Mouse (Mus musculus) lung, postnatal 0 days (tissue): ENCODE results near the gene Dtnbp1. TPM values are rescaled to one million over a fixed set of nuclear protein-coding genes. Genes with fewer than 3 reads are reported as not detected.

Source experiments
- ATAC-seq: fragments of 200-750 bp; cut with Nextera tagmentation; 2 replicates; pipeline ENCODE4 v1.8.0; 2017; ENCODE audit warnings: moderate library complexity
- DNase-seq: peaks from one replicate; pipeline ENCODE4 v3.0.0-alpha.2; 2016; ENCODE audit warnings: low spot score
- H3K27ac ChIP-seq: fragments of 300-500 bp; sonication (generic); 2 replicates; pipeline ENCODE4 v1.5.1; 2014; ENCODE audit warnings: antibody characterized with exemption, mild to moderate bottlenecking, low read length, mixed read lengths
- H3K27me3 ChIP-seq: fragments of 300-500 bp; sonication (generic); replicated peaks from 2 replicates; pipeline ENCODE4 v1.6.1; 2014; ENCODE audit warnings: low read length, mixed read lengths; ENCODE audit not compliant: insufficient read depth
- H3K36me3 ChIP-seq: fragments of 300-500 bp; sonication (generic); 2 replicates; pipeline ENCODE4 v1.6.1; 2014; ENCODE audit warnings: low read length, mixed read lengths; ENCODE audit not compliant: insufficient read depth
- H3K4me1 ChIP-seq: fragments of 300-500 bp; sonication (generic); 2 replicates; pipeline ENCODE4 v1.6.1; 2014; ENCODE audit warnings: antibody characterized with exemption, low read depth, low read length, mixed read lengths; ENCODE audit not compliant: insufficient read depth
- H3K4me2 ChIP-seq: fragments of 300-500 bp; sonication (generic); replicated peaks from 2 replicates; pipeline ENCODE4 v1.6.1; 2014; ENCODE audit warnings: low read depth, mild to moderate bottlenecking, low read length, moderate library complexity, mixed read lengths
- H3K4me3 ChIP-seq: fragments of 300-500 bp; sonication (generic); 2 replicates; pipeline ENCODE4 v1.5.1; 2014; ENCODE audit warnings: low read depth, low read length
- H3K9ac ChIP-seq: fragments of 300-500 bp; sonication (generic); replicated peaks from 2 replicates; pipeline ENCODE4 v1.6.1; 2014; ENCODE audit warnings: low read depth, mild to moderate bottlenecking
- H3K9me3 ChIP-seq: fragments of 300-500 bp; sonication (generic); 2 replicates; pipeline ENCODE4 v1.6.1; 2016; ENCODE audit warnings: low read length, mixed read lengths
- CTCF ChIP-seq: IDR thresholded peaks from 2 replicates; pipeline ENCODE4 v1.5.1; 2016; ENCODE audit warnings: antibody characterized with exemption, mild to moderate bottlenecking
- EP300 ChIP-seq: IDR thresholded peaks from 2 replicates; pipeline ENCODE4 v1.6.1; 2016; ENCODE audit warnings: antibody characterized with exemption, mild to moderate bottlenecking, control low read depth
- WGBS: fragments of 180-500 bp; shearing (Covaris S2); extraction: QIAGEN DNeasy Blood & Tissue Kit; methylation state at CpG from one replicate; pipeline ENCODE4 v1.1.7; 2014; 5-methylcytosine and 5-hydroxymethylcytosine counted together
- polyA plus RNA-seq: library from polyadenylated mRNA; unstranded; fragments of >200 nt; fragmentation: Nextera tagmentation; extraction: Ambion mirVana; gene quantifications from 2 replicates; pipeline ENCODE4 v1.2.1, GENCODE M21; 2015

The Dtnbp1 gene
- polyA plus RNA-seq, 1 experiment from 2014 or later, result 60.0 TPM

DNA sequence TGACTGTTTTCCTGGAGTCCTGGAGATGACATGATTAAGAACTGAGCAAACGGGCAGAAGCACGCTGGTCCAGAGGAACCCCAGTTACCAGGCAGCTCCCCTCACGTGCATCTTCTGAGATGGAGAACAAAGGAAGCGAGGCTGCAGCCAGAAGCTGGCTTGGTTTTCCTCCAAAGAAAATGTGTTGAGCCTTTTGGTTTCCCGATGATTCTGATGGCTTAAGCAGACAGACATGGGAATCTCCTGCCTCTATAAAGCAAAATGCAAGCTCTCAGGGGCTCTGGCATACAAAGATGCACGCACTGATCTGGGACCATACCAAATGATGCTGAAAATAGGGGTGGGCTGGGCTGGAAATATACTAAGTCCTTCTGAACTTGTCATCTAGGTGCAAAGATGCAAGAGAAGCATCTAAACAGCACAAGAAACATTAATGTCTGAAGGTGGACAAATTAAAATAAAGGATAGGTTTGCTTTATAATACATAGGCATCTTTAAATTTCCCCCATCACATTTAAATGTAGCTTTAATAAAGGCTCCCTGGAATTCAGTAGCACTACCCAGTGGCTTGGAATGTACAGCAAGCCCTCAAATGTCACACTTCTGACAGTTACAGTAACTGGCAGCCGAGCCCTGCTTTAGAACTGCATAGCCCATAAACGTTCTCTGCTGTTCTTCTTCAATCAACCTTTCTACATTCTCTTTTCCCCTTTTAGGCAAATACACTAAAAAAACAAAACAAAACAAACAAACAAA, 54.9 kb downstream of the Dtnbp1 start:
- Histone ChIP-seq H3K4me1 (no peaks in the 10 kb centered on the region), H3K9me3 (no peaks in the 10 kb centered on the region), H3K4me3 (no peak overlapping the region), H3K9ac (no peak overlapping the region), H3K4me2 (no peak overlapping the region), H3K36me3 (no peaks in the 10 kb centered on the region), H3K27me3 (no peaks in the 10 kb centered on the region), H3K27ac (no peak overlapping the region)
- ATAC-seq (no peak), DNase-seq (no peak)
- WGBS, result 55% methylated on average over 8 of the region's 8 CpGs
- no peak for TF ChIP-seq CTCF
- TF ChIP-seq EP300, result no peak

DNA sequence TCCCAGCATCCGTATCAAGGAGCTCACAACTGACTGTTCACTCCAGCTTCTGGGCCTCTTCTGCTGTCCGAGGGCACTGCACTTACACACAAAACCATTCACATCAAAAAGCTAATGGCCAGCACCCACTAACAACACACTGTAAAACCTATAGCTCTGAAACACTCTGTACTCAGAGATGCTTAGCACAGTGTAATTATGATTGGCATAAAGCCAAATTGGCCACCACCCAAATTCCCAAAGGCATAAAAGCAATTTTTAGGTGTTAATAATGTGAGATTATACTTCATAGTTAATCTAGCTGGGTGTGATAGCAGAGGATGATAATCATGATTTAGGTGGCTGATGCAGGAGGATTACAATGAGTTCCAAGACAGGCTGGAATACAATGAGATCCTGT, 58.3 kb downstream of the Dtnbp1 start:
- Histone ChIP-seq H3K27me3 (no peaks in the 10 kb centered on the region), H3K9me3 (no peaks in the 10 kb centered on the region), H3K27ac (no peak overlapping the region), H3K36me3 (no peaks in the 10 kb centered on the region), H3K9ac (no peak overlapping the region), H3K4me2 (no peak overlapping the region), H3K4me1 (no peaks in the 10 kb centered on the region; the same call in 1 of the 2 replicates), H3K4me3 (no peak overlapping the region)
- 46% methylated on average over 2 of the region's 2 CpGs for WGBS
- TF ChIP-seq EP300 (no peak), CTCF (no peak)
- DNase-seq (no peak), ATAC-seq (no peak)

DNA sequence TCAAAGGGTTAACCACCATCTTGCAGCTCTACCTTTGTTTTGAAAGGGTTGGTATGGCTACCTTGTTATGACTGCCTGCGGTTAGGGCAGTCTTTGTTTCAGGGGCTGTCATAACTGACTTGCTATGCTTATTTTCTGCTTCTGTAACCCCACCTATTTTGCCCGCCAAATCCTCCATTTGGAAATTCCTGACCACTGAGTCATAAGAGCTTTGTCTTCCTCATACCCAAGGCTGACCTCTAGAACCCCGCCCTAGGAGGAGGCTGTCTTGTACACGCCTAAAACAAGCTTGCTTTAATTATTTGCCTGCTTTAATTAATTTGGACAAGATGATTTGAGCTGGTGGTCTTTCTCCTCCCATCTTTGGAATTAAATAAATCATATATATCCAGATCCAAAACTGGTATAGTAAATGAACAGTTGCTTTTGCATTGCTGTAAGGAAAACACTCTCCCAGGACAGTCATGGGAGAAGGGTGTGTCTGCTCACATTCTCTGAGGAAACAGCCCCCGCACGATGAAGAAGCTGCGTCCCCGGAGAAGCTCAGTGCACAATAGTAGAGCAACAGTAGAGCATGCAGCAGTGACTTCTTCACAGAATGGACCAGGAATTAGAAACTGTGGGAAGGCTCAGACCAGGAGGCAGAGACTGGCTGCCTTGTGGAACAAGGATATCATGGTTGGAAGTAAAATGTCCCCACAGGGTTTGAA, 62.5 kb downstream of the Dtnbp1 start:
- Histone ChIP-seq H3K4me2 (no peak overlapping the region), H3K4me3 (no peak overlapping the region), H3K9me3 (no peaks in the 10 kb centered on the region), H3K9ac (no peak overlapping the region), H3K27me3 (no peaks in the 10 kb centered on the region), H3K36me3 (no peaks in the 10 kb centered on the region), H3K4me1 (no peaks in the 10 kb centered on the region; the same call in 1 of the 2 replicates), H3K27ac (no peak overlapping the region; the same call in 1 of the 2 replicates)
- DNase-seq, result peak; percentile 75
- peak; percentile 67 for TF ChIP-seq EP300
- no peak for TF ChIP-seq CTCF
- 56% methylated on average over 8 of the region's 8 CpGs for WGBS
- ATAC-seq, result peak; percentile 84

DNA sequence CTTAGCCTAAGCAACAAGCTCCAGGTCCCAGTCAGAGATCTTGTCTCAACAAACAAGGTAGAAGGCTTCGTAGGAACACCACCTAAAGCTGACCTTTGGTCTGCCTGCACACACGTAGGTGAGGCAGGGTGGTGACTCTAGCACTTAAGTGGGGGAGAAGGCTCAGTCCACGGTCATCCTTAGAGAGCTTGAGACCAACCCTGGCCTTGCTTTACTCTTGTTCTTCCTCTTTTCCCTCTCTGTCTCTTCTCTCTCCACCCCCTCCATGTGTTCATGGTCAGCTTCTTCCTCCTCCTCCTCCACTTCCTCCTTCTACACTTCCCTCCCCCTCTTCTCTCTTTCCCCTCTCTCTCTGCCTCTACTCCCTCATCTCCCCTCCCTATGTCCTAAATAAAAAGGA, 64.3 kb downstream of the Dtnbp1 start:
- H3K27me3 ChIP-seq, result no peaks in the 10 kb centered on the region
- ATAC-seq, result no peak

DNA sequence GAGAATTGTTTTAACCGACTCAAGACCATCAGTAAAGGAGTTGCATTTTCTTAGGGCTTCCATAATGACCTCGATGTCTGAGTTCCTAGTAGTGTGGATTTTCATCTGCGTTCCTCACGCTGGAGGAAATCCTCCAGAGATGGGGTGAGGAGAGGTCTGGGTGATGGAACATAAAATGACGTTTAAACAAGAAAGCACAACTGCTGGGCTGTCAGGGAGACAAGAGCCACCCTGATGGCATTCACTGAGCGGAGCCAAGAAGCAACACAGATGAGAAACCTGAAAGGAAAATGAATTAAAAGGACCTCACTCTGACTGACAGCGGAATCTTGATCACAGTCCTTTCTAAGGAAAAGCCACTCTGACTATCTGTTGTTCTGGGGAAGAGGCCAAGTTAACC, 68.4 kb downstream of the Dtnbp1 start:
- no peak for TF ChIP-seq EP300
- TF ChIP-seq CTCF, result no peak
- no peak overlapping the region for H3K4me2 ChIP-seq
- 62% methylated on average over 7 of the region's 7 CpGs for WGBS
- H3K27me3 ChIP-seq, result no peaks in the 10 kb centered on the region
- ATAC-seq, result no peak
- H3K9me3 ChIP-seq, result no peaks in the 10 kb centered on the region
- H3K36me3 ChIP-seq, result no peaks in the 10 kb centered on the region
- H3K9ac ChIP-seq, result no peak overlapping the region
- H3K4me1 ChIP-seq, result no peaks in the 10 kb centered on the region
- H3K27ac ChIP-seq, result no peak overlapping the region
- no peak for DNase-seq
- H3K4me3 ChIP-seq, result no peak overlapping the region

More for the DNA sequence above, 64.3 kb downstream of the Dtnbp1 start:
- H3K27ac ChIP-seq, result no peak overlapping the region
- TF ChIP-seq CTCF (no peak), EP300 (no peak)
- H3K4me2 ChIP-seq, result no peak overlapping the region
- no peaks in the 10 kb centered on the region for H3K9me3 ChIP-seq
- no peaks in the 10 kb centered on the region; the same call in 1 of the 2 replicates for H3K4me1 ChIP-seq
- no peak overlapping the region for H3K9ac ChIP-seq
- H3K4me3 ChIP-seq, result no peak overlapping the region
- 74% methylated on average over 3 of the region's 3 CpGs for WGBS
- H3K36me3 ChIP-seq, result no peaks in the 10 kb centered on the region
- DNase-seq, result peak; percentile 43

DNA sequence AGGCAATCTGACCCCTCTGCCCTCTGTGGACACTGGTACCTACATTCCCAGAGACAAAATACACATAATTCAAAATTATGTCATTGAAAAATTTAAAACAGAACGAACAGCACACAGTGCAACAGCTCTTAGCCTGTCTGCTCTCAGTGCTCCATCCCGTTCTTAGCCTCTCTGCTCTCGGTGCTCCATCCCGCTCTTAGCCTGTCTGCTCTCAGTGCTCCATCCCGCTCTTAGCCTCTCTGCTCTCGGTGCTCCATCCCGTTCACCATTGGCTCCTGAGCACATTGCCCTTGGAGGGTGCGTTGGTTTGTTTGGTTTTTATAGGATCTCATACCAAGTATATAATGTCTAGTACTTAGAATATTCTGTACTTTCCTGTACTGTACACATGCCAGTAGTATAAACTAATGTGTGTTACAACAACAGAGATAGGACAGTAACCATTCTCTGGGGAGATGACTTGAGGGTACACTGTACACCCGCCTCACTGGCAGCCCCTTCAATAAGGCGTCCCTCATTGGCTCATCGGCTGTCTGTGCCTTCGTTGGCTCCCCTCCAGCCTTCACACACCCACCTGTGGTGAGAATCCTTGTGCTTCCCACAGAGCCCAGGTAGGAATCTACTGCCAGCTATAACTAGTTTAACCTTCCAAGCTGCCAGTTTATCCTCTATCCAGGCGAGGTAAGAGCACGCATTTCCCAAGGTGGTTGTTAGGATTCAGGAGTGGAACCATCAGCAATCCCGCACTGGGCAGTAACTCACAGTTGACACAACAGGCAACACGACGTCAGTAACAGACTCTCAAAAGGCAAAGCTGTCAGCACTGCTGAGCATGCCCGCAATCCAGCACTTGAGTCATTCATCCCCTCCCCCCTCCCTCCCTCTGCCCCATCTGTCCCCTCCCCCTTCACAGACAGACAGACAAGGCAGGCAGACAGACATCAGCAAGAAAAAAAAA, 69.4 kb downstream of the Dtnbp1 start:
- no peak for TF ChIP-seq EP300
- TF ChIP-seq CTCF, result no peak
- no peak for DNase-seq
- WGBS, result 72% methylated on average over 18 of the region's 18 CpGs
- 0 out of 2 replicates have a peak, but pooled peaks cover 3% of the 10 kb centered on the region for H3K36me3 ChIP-seq
- no peak overlapping the region for H3K4me3 ChIP-seq
- no peaks in the 10 kb centered on the region for H3K4me1 ChIP-seq
- no peak overlapping the region for H3K9ac ChIP-seq
- H3K9me3 ChIP-seq, result no peaks in the 10 kb centered on the region
- H3K4me2 ChIP-seq, result no peak overlapping the region
- H3K27ac ChIP-seq, result no peak overlapping the region
- ATAC-seq, result no peak
- H3K27me3 ChIP-seq, result no peaks in the 10 kb centered on the region
